16 mouse cellular contexts compared by ENCODE assay signal in genomic region chr3:122510932-122511331, GRCm38 (mm10).
A peak's percentile ranks its signal among the peaks of the same experiment; 100 is the strongest.
DNase-seq lines count a peak whose midpoint lies in the region; ATAC-seq and TF ChIP-seq lines count a peak whose summit lies in the region.
"Had no signal": no experiment of that assay in that cellular context is flagged by ENCODE, and none has a peak within 500 bp of the region (broad histone marks: within the 10 kb centered on the region; RNA-seq: fewer than 3 reads in every experiment).

No protein-coding gene starts in this region.

- peak overlapping the region; percentile 40 for H3K4me2 ChIP-seq in intestine, embryonic 16.5 days (ENCODE audit: low read depth, low read length)
- H3K4me2 ChIP-seq in limb, embryonic 12.5 days, result no peak overlapping the region
- H3K4me2 ChIP-seq: lung, embryonic 15.5 days; midbrain, embryonic 11.5 days had no signal

- no peaks in the 10 kb centered on the region for H3K9me3 ChIP-seq in intestine, embryonic 16.5 days (ENCODE audit: control insufficient read depth, low read length)
- no peaks in the 10 kb centered on the region for H3K9me3 ChIP-seq in limb, embryonic 12.5 days
- H3K9me3 ChIP-seq: lung, embryonic 15.5 days had no signal

- WGBS in intestine, embryonic 16.5 days, result 49% methylated on average over 10 of the region's 10 CpGs
- 43% methylated on average over 10 of the region's 10 CpGs for WGBS in limb, embryonic 12.5 days
- 26% methylated on average over 10 of the region's 10 CpGs for whole genome bisulfite sequencing in small intestine, adult 2 months

- peaks cover 28% of the 10 kb centered on the region for H3K4me1 ChIP-seq in intestine, embryonic 16.5 days (ENCODE audit: control insufficient read depth, insufficient read depth, low read length)
- H3K4me1 ChIP-seq in limb, embryonic 12.5 days (replicated peaks), result peaks cover 56% of the 10 kb centered on the region
- H3K4me1 ChIP-seq in small intestine, adult 2 months (ENCODE audit: control insufficient read depth, insufficient read depth, insufficient read length, low read length), result peaks cover 24% of the 10 kb centered on the region; the same call in 1 of the 2 replicates

- H3K9ac ChIP-seq in intestine, embryonic 16.5 days (ENCODE audit: low read depth, low read length), result peak overlapping the region; percentile 52; the same call in 1 of the 2 replicates
- H3K9ac ChIP-seq in limb, embryonic 12.5 days (replicated peaks), result no peak overlapping the region
- H3K9ac ChIP-seq: lung, embryonic 15.5 days had no signal

- no peaks in the 10 kb centered on the region for H3K36me3 ChIP-seq in intestine, embryonic 16.5 days (ENCODE audit: control insufficient read depth, insufficient read depth, low read length)
- H3K36me3 ChIP-seq in limb, embryonic 12.5 days, result peaks cover 8% of the 10 kb centered on the region
- peaks cover 22% of the 10 kb centered on the region for H3K36me3 ChIP-seq in small intestine, adult 2 months (ENCODE audit: control insufficient read depth, insufficient read depth, low read length)

- TF ChIP-seq CTCF in small intestine, adult 2 months (IDR thresholded peaks at IDR 0.05; ENCODE audit: extremely low read depth, insufficient read length, insufficient replicate concordance, low read depth, low read length), result no peak

- intact Hi-C loops in heart, postnatal 10 days (cut with DNase I), result loop anchor here (10.0 kb wide), 1 partner anchor 264 kb away; no protein-coding TSS in a partner anchor
- intact Hi-C loops in heart, postnatal 14 days (cut with DNase I), result no loop called here

- 0 out of 2 replicates have a peak overlapping the region, but pooled peaks have one; percentile 23 for H3K4me3 ChIP-seq in intestine, embryonic 16.5 days (ENCODE audit: low read length)
- H3K4me3 ChIP-seq in limb, embryonic 12.5 days (replicated peaks), result no peak overlapping the region
- H3K4me3 ChIP-seq in small intestine, adult 2 months (ENCODE audit: low read depth, low read length), result peak overlapping the region; percentile 52
- H3K4me3 ChIP-seq: erythroblast, embryonic 14.5 days; lung, embryonic 15.5 days had no signal

- DNase-seq in heart, postnatal 10 days, result peak; percentile 29 to 39
- DNase-seq in heart, postnatal 14 days, result no peak
- DNase-seq in retina, postnatal 1 day, result no peak
- no peak for DNase-seq in retina, embryonic 14.5 days (ENCODE audit: low spot score)
- DNase-seq: adrenal gland, postnatal 10 days; embryo, embryonic 11 days; layer of hippocampus, postnatal 36 days had no signal

- ATAC-seq in intestine, embryonic 16.5 days, result peak; percentile 28
- ATAC-seq in limb, embryonic 12.5 days (ENCODE audit: insufficient number of reproducible peaks, insufficient read depth, low FRiP score, low TSS enrichment, low read depth), result no peak
- ATAC-seq in CD4-positive, CD25-positive, alpha-beta regulatory T cell, adult 4 months, result no peak
- ATAC-seq: hindbrain, postnatal 0 days had no signal

- TF ChIP-seq POLR2A in small intestine, adult 2 months (IDR thresholded peaks at IDR 0.05; ENCODE audit: low read depth, low read length), result peak; percentile 34; the same call in 1 of the 2 replicates

- H3K27ac ChIP-seq in intestine, embryonic 16.5 days (ENCODE audit: low read length), result peak overlapping the region; percentile 97
- peak overlapping the region; percentile 50; the same call in 1 of the 2 replicates for H3K27ac ChIP-seq in limb, embryonic 12.5 days
- H3K27ac ChIP-seq in small intestine, adult 2 months (ENCODE audit: insufficient read depth, low read depth, low read length), result peak overlapping the region; percentile 100
- H3K27ac ChIP-seq: hindbrain, postnatal 0 days; lung, embryonic 15.5 days had no signal

- no peaks in the 10 kb centered on the region for H3K27me3 ChIP-seq in intestine, embryonic 16.5 days (replicated peaks; ENCODE audit: control insufficient read depth, insufficient read depth, low read length)
- peaks cover 13% of the 10 kb centered on the region; the same call in 1 of the 2 replicates for H3K27me3 ChIP-seq in limb, embryonic 12.5 days
- no peaks in the 10 kb centered on the region for H3K27me3 ChIP-seq in small intestine, adult 2 months (ENCODE audit: control insufficient read depth, insufficient read depth, low read length)
- H3K27me3 ChIP-seq: lung, embryonic 15.5 days; Patski had no signal

Comparison
In these comparisons a context has a peak if more than half of its experiments do, and no peak if none do; other contexts are left out.
1. DNase-seq: peak in heart, postnatal 10 days (2 of 2); none in heart, postnatal 14 days (0 of 2), retina, postnatal 1 day (single experiment) and retina, embryonic 14.5 days (single experiment).
2. H3K27ac ChIP-seq: peak in every context shown above with its lines; median percentile 100 in small intestine, adult 2 months; 97 in intestine, embryonic 16.5 days; 50 in limb, embryonic 12.5 days.